Mouse (Mus musculus) E14TG2a.4 (cell line): ENCODE measurements around the gene Syne1.
A peak's percentile ranks its signal among the peaks of the same experiment; 100 is the strongest.

ENCODE experiments used
- CTCF ChIP-seq: conservative IDR thresholded peaks from 2 replicates; pipeline ENCODE4 v1.5.1; 2014; ENCODE audit warnings: low read length
- NANOG ChIP-seq: IDR thresholded peaks from 2 replicates; pipeline ENCODE4 v1.6.1; 2014; ENCODE audit warnings: borderline replicate concordance, low read length, mixed read lengths

DNA sequence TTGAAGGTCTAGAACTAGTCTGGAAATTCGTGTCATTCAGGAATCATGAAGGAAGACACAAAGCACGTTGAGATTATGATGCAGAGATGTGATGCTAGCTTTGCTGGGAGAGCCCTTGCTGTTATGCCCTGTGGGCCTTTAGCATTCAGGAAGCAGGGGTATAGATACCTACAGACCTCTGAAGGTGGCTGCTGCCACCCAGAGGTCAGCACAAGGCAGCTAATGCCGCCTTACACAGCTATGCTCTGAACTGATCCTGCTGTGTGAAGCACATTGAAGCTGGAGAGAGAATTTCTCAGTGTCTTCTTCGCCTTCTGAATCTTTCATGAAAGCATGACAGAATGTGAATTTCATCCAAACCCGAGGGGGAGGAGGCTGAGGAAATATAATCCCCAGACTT lies 3.7 kb upstream of the Syne1 start:
- TF ChIP-seq CTCF (peak; percentile 42), NANOG (no peak)
